Comparison of ENCODE assay signal across 7 mouse cellular contexts in genomic region chrX:52369938-52370758, GRCm38 (mm10).
DNase-seq lines count a peak whose midpoint lies in the region; ATAC-seq and TF ChIP-seq lines count a peak whose summit lies in the region.

No protein-coding gene starts in this region.

- peak; percentile 51 for DNase-seq in lung, embryonic 14.5 days
- no peak for DNase-seq in lung, postnatal 25 days (ENCODE audit: low spot score)
- DNase-seq in embryo, embryonic 9.5 days (ENCODE audit: extremely low spot score): peak; percentile 31
- DNase-seq in stomach, postnatal 0 days (ENCODE audit: low spot score): no peak
- DNase-seq in cerebellum, postnatal 4 days (ENCODE audit: low spot score in 2 of 2): no peak
- no peak for DNase-seq in right cerebral cortex, postnatal 14 days

- 79% methylated on average over 8 of the region's 8 CpGs for WGBS in lung, embryonic 14.5 days
- 26% methylated on average over 8 of the region's 8 CpGs for WGBS in hindbrain, embryonic 15.5 days
- 72% methylated on average over 8 of the region's 8 CpGs for WGBS in stomach, postnatal 0 days

- H3K9ac ChIP-seq in lung, embryonic 14.5 days: no peak overlapping the region
- H3K9ac ChIP-seq in hindbrain, embryonic 15.5 days: no peak overlapping the region
- no peak overlapping the region for H3K9ac ChIP-seq in stomach, postnatal 0 days (ENCODE audit: low read length)

- H3K36me3 ChIP-seq in lung, embryonic 14.5 days (ENCODE audit: insufficient read depth): no peaks in the 10 kb centered on the region
- no peaks in the 10 kb centered on the region for H3K36me3 ChIP-seq in hindbrain, embryonic 15.5 days
- no peaks in the 10 kb centered on the region for H3K36me3 ChIP-seq in stomach, postnatal 0 days (ENCODE audit: control insufficient read depth, insufficient read depth, low read length)

- no peaks in the 10 kb centered on the region for H3K4me1 ChIP-seq in lung, embryonic 14.5 days (ENCODE audit: insufficient read depth)
- no peaks in the 10 kb centered on the region for H3K4me1 ChIP-seq in hindbrain, embryonic 15.5 days (replicated peaks)
- H3K4me1 ChIP-seq in stomach, postnatal 0 days (replicated peaks; ENCODE audit: control insufficient read depth, insufficient read depth): no peaks in the 10 kb centered on the region

- H3K9me3 ChIP-seq in lung, embryonic 14.5 days (ENCODE audit: low read depth, low read length): no peaks in the 10 kb centered on the region
- H3K9me3 ChIP-seq in hindbrain, embryonic 15.5 days: no peaks in the 10 kb centered on the region
- H3K9me3 ChIP-seq in stomach, postnatal 0 days (ENCODE audit: control insufficient read depth, low read length): no peaks in the 10 kb centered on the region

- H3K4me2 ChIP-seq in lung, embryonic 14.5 days: no peak overlapping the region
- peak overlapping the region; percentile 45 for H3K4me2 ChIP-seq in hindbrain, embryonic 15.5 days
- H3K4me2 ChIP-seq in stomach, postnatal 0 days (replicated peaks; ENCODE audit: low read depth): no peak overlapping the region

- no peak overlapping the region for H3K27ac ChIP-seq in lung, embryonic 14.5 days (ENCODE audit: low read depth)
- no peak overlapping the region for H3K27ac ChIP-seq in hindbrain, embryonic 15.5 days (replicated peaks)
- no peak overlapping the region for H3K27ac ChIP-seq in stomach, postnatal 0 days (replicated peaks)

- no peak overlapping the region for H3K4me3 ChIP-seq in lung, embryonic 14.5 days (ENCODE audit: low read depth, low read length)
- peak overlapping the region; percentile 14 for H3K4me3 ChIP-seq in hindbrain, embryonic 15.5 days
- H3K4me3 ChIP-seq in stomach, postnatal 0 days (ENCODE audit: low read depth, low read length): no peak overlapping the region

- H3K27me3 ChIP-seq in lung, embryonic 14.5 days (ENCODE audit: insufficient read depth, low read length): no peaks in the 10 kb centered on the region
- H3K27me3 ChIP-seq in hindbrain, embryonic 15.5 days: no peaks in the 10 kb centered on the region
- no peaks in the 10 kb centered on the region for H3K27me3 ChIP-seq in stomach, postnatal 0 days (ENCODE audit: control insufficient read depth, insufficient read depth, low read length)

- ATAC-seq in lung, embryonic 14.5 days (ENCODE audit: insufficient read depth): no peak
- ATAC-seq in hindbrain, embryonic 15.5 days (ENCODE audit: low FRiP score, low read depth): no peak
- ATAC-seq in stomach, postnatal 0 days (ENCODE audit: low FRiP score, low TSS enrichment): no peak

- peak; percentile 56 for TF ChIP-seq CTCF in lung, embryonic 14.5 days (IDR thresholded peaks at IDR 0.05; ENCODE audit: low read depth)
- peak; percentile 74 for TF ChIP-seq CTCF in stomach, postnatal 0 days (IDR thresholded peaks at IDR 0.05; ENCODE audit: low read depth)

- no peak for TF ChIP-seq EP300 in stomach, postnatal 0 days (optimal IDR thresholded peaks at IDR 0.05)

Comparison
In these comparisons a context has a peak if more than half of its experiments do, and no peak if none do; other contexts are left out.
1. DNase-seq: peak in lung, embryonic 14.5 days (single experiment) and embryo, embryonic 9.5 days (single experiment); none in lung, postnatal 25 days (single experiment), stomach, postnatal 0 days (single experiment), cerebellum, postnatal 4 days (0 of 2) and right cerebral cortex, postnatal 14 days (single experiment).